ENCODE assay signal across 7 mouse cellular contexts in genomic region chr1:193376478-193377134, GRCm38 (mm10). TPM values are rescaled to one million over a fixed set of nuclear protein-coding genes. Genes with fewer than 3 reads are reported as not detected.
A peak's percentile ranks its signal among the peaks of the same experiment; 100 is the strongest.
DNase-seq lines count a peak whose midpoint lies in the region; ATAC-seq and TF ChIP-seq lines count a peak whose summit lies in the region.

No protein-coding gene starts in this region.

- TF ChIP-seq RAD21 in CH12.LX (IDR thresholded peaks at IDR 0.05; ENCODE audit: low read depth, low read length): peak; percentile 67

- ATAC-seq in forebrain, postnatal 0 days: peak; percentile 80
- ATAC-seq in intestine, embryonic 16.5 days: peak; percentile 38; the same call in 1 of the 2 replicates

- H3ac ChIP-seq in C2C12 (ENCODE audit: control insufficient read depth, insufficient read length, low read depth): no peak overlapping the region

- TF ChIP-seq POLR2A in CH12.LX (IDR thresholded peaks at IDR 0.05; ENCODE audit: low read depth, low read length): no peak

- H3K4me3 ChIP-seq in C2C12 (ENCODE audit: insufficient read depth, poor library complexity, severe bottlenecking): no peak overlapping the region
- no peak overlapping the region for H3K4me3 ChIP-seq in CH12.LX (replicated peaks in 1 of 3; ENCODE audit: low read depth in 2 of 3, low read length in 2 of 3, poor library complexity in 1 of 3)
- H3K4me3 ChIP-seq in forebrain, postnatal 0 days (ENCODE audit: low read depth, low read length): no peak overlapping the region
- no peak overlapping the region for H3K4me3 ChIP-seq in intestine, embryonic 16.5 days (ENCODE audit: low read length)

- H3K4me1 ChIP-seq in CH12.LX (ENCODE audit: control insufficient read depth in 1 of 2, insufficient read depth in 2 of 2): no peaks in the 10 kb centered on the region
- H3K4me1 ChIP-seq in forebrain, postnatal 0 days (ENCODE audit: insufficient read depth): 0 out of 2 replicates have a peak, but pooled peaks cover 5% of the 10 kb centered on the region
- H3K4me1 ChIP-seq in intestine, embryonic 16.5 days (ENCODE audit: control insufficient read depth, insufficient read depth, low read length): peaks cover under 1% of the 10 kb centered on the region; the same call in 1 of the 2 replicates

- TF ChIP-seq EP300 in CH12.LX (IDR thresholded peaks at IDR 0.05; ENCODE audit: low read length): no peak

- H3K36me3 ChIP-seq in C2C12 (ENCODE audit: control insufficient read depth, insufficient read depth) (no peaks in the 10 kb centered on the region), CH12.LX (replicated peaks in 1 of 2; ENCODE audit: control insufficient read depth in 1 of 2, insufficient read depth in 1 of 2, low read length in 1 of 2) (no peaks in the 10 kb centered on the region)
- H3K36me3 ChIP-seq in forebrain, postnatal 0 days (ENCODE audit: insufficient read depth): no peaks in the 10 kb centered on the region
- no peaks in the 10 kb centered on the region for H3K36me3 ChIP-seq in intestine, embryonic 16.5 days (ENCODE audit: control insufficient read depth, insufficient read depth, low read length)

- TF ChIP-seq CTCF in C2C12 (IDR thresholded peaks at IDR 0.05; ENCODE audit: control insufficient read depth, insufficient read depth, insufficient read length) (peak; percentile 74), CH12.LX (conservative IDR thresholded peaks at IDR 0.05 in 1 of 2, IDR thresholded peaks at IDR 0.05 in 1 of 2; ENCODE audit: low read depth in 2 of 2, low read length in 2 of 2) (peak; percentile 78)
- TF ChIP-seq CTCF in forebrain, postnatal 0 days (IDR thresholded peaks at IDR 0.05; ENCODE audit: low read depth): peak; percentile 95

- dilution Hi-C loops in CH12.LX (cut with MboI; ENCODE audit: extremely low pct_ligation_motif_present, extremely low pct_unique_long_range_greater_than_20kb, low sequenced_read_pairs): no loop called here

- in situ Hi-C loops in CH12.LX (cut with MboI; ENCODE audit: low pct_ligation_motif_present, low pct_unique_long_range_greater_than_20kb, low sequenced_read_pairs): loop anchor here (5.0 to 10.0 kb wide), 2 partner anchors 34 to 52 kb away; no protein-coding TSS in a partner anchor

- no peak overlapping the region for H3K9ac ChIP-seq in CH12.LX (ENCODE audit: insufficient read depth, low read depth)
- no peak overlapping the region for H3K9ac ChIP-seq in forebrain, postnatal 0 days
- no peak overlapping the region for H3K9ac ChIP-seq in intestine, embryonic 16.5 days (ENCODE audit: low read depth, low read length)

- peak; percentile 53 for DNase-seq in CH12.LX (ENCODE audit: extremely low read depth)
- peak; percentile 61 to 72 for DNase-seq in cerebellum, adult 18-20 months
- peak; percentile 85 for DNase-seq in forebrain, postnatal 0 days
- peak; percentile 26 for DNase-seq in lung, postnatal 25 days (ENCODE audit: low spot score)
- DNase-seq in retina, postnatal 1 day: peak; percentile 87

- 24% methylated on average over 4 of the region's 4 CpGs for WGBS in forebrain, postnatal 0 days
- WGBS in intestine, embryonic 16.5 days: 24% methylated on average over 4 of the region's 4 CpGs

- no peaks in the 10 kb centered on the region for H3K27me3 ChIP-seq in C2C12 (ENCODE audit: control insufficient read depth, insufficient read depth, insufficient read length)
- H3K27me3 ChIP-seq in CH12.LX (replicated peaks): peaks cover 34% of the 10 kb centered on the region
- no peaks in the 10 kb centered on the region for H3K27me3 ChIP-seq in forebrain, postnatal 0 days (ENCODE audit: insufficient read depth, low read length)
- H3K27me3 ChIP-seq in intestine, embryonic 16.5 days (replicated peaks; ENCODE audit: control insufficient read depth, insufficient read depth, low read length): no peaks in the 10 kb centered on the region

- H3K79me3 ChIP-seq in C2C12 (ENCODE audit: low read depth): no peaks in the 10 kb centered on the region

- peaks cover 19% of the 10 kb centered on the region for H3K9me3 ChIP-seq in CH12.LX (replicated peaks; ENCODE audit: low read length)
- no peaks in the 10 kb centered on the region for H3K9me3 ChIP-seq in forebrain, postnatal 0 days (ENCODE audit: low read length)
- no peaks in the 10 kb centered on the region for H3K9me3 ChIP-seq in intestine, embryonic 16.5 days (ENCODE audit: control insufficient read depth, low read length)

- H3K27ac ChIP-seq in CH12.LX (ENCODE audit: insufficient read depth, low read depth): no peak overlapping the region
- H3K27ac ChIP-seq in forebrain, postnatal 0 days (ENCODE audit: low read depth, low read length): no peak overlapping the region
- no peak overlapping the region for H3K27ac ChIP-seq in intestine, embryonic 16.5 days (ENCODE audit: low read length)

- H3K79me2 ChIP-seq in C2C12 (ENCODE audit: control insufficient read depth, insufficient read depth) (no peaks in the 10 kb centered on the region), CH12.LX (replicated peaks; ENCODE audit: control insufficient read depth, extremely low read depth, insufficient read depth, poor library complexity, severe bottlenecking) (no peaks in the 10 kb centered on the region)

- H3K4me2 ChIP-seq in CH12.LX (ENCODE audit: insufficient read depth, low read depth, poor library complexity, severe bottlenecking): no peak overlapping the region
- H3K4me2 ChIP-seq in forebrain, postnatal 0 days (ENCODE audit: low read depth): no peak overlapping the region
- no peak overlapping the region for H3K4me2 ChIP-seq in intestine, embryonic 16.5 days (ENCODE audit: low read depth, low read length)

TF ChIP-seq in C2C12, 6 proteins besides CTCF, POLR2A, EP300 and RAD21:
- TF ChIP-seq USF1 (IDR thresholded peaks at IDR 0.05; ENCODE audit: low read depth) (no peak), MYOG (IDR thresholded peaks at IDR 0.05; ENCODE audit: control insufficient read depth, extremely low read depth, insufficient read length) (no peak), MAX (IDR thresholded peaks at IDR 0.05) (no peak), CEBPB (IDR thresholded peaks at IDR 0.05; ENCODE audit: low read depth) (no peak), MYOD1 (IDR thresholded peaks at IDR 0.05; ENCODE audit: control insufficient read depth, insufficient read length, low read depth) (no peak), FOSL1 (IDR thresholded peaks at IDR 0.05; ENCODE audit: insufficient read depth, low read length, poor library complexity, severe bottlenecking) (no peak)
TF ChIP-seq in C2C12: peak in this region for 0.

TF ChIP-seq in CH12.LX, 34 proteins besides CTCF, POLR2A, EP300 and RAD21:
- TF ChIP-seq ZMIZ1 (IDR thresholded peaks at IDR 0.05; ENCODE audit: low read depth, low read length) (no peak), NRF1 (IDR thresholded peaks at IDR 0.05; ENCODE audit: low read depth, low read length) (peak; percentile 57; the same call in 1 of the 2 replicates), E2F4 (IDR thresholded peaks at IDR 0.05; ENCODE audit: insufficient replicate concordance, low read depth, low read length) (no peak), MAX (IDR thresholded peaks at IDR 0.05; ENCODE audit: low read length) (no peak), NELFE (IDR thresholded peaks at IDR 0.05; ENCODE audit: low read depth, low read length) (no peak), JUN (IDR thresholded peaks at IDR 0.05; ENCODE audit: insufficient read depth, low read depth, low read length) (no peak), UBTF (IDR thresholded peaks at IDR 0.05; ENCODE audit: low read depth, low read length) (no peak), MAZ (IDR thresholded peaks at IDR 0.05; ENCODE audit: low read depth, low read length) (0 out of 2 replicates have a peak, but pooled peaks have one; percentile 34), CHD1 (IDR thresholded peaks at IDR 0.05; ENCODE audit: low read depth, low read length) (no peak), TBP (conservative IDR thresholded peaks at IDR 0.05; ENCODE audit: low read depth, low read length) (no peak), MEF2A (IDR thresholded peaks at IDR 0.05; ENCODE audit: borderline replicate concordance, low read depth, low read length) (no peak), USF1 (IDR thresholded peaks at IDR 0.05; ENCODE audit: low read depth, low read length) (no peak), SMC3 (IDR thresholded peaks at IDR 0.05; ENCODE audit: low read depth, low read length) (peak; percentile 69), HCFC1 (IDR thresholded peaks at IDR 0.05; ENCODE audit: low read depth, low read length) (no peak), IRF4 (IDR thresholded peaks at IDR 0.05; ENCODE audit: low read depth, low read length) (no peak), MYC (IDR thresholded peaks at IDR 0.05; ENCODE audit: low read depth, low read length) (no peak), CHD2 (IDR thresholded peaks at IDR 0.05; ENCODE audit: low read length) (no peak), GABPA (IDR thresholded peaks at IDR 0.05; ENCODE audit: insufficient replicate concordance, low read depth, low read length) (no peak), ZKSCAN1 (IDR thresholded peaks at IDR 0.05; ENCODE audit: borderline replicate concordance, low read depth, low read length) (no peak), BHLHE40 (IDR thresholded peaks at IDR 0.05; ENCODE audit: low read depth, low read length) (no peak)

RNA-seq across cellular contexts. Expression of gene Camk1g, which starts 6.5 kb away (rescaled TPM):
- polyA plus RNA-seq in C2C12 (2012; fragmentation: generic; extraction: Trizol) (1.2 TPM), CH12.LX (2012; ENCODE audit: insufficient read length, low read depth) (not detected in 2 replicates)
- total RNA-seq in CH12.LX (2012; rRNA removed) (not detected in 2 replicates), CH12.LX (2014; rRNA removed) (not detected in 2 replicates)
- 50.3 and 56.1 TPM in 2 replicates for total RNA-seq in forebrain, postnatal 0 days (2014; rRNA removed)
- 37.4 and 46.0 TPM in 2 replicates for polyA plus RNA-seq in forebrain, postnatal 0 days (2015; fragmentation: Nextera tagmentation; extraction: Ambion mirVana)
- 4.7 and 5.2 TPM in 2 replicates for polyA plus RNA-seq in intestine, embryonic 16.5 days (2015; fragmentation: Nextera tagmentation; extraction: Ambion mirVana)

Comparison
In these comparisons a context has a peak if more than half of its experiments do, and no peak if none do; other contexts are left out.
1. DNase-seq: peak in every context shown above with its lines; median percentile 87 in retina, postnatal 1 day; 85 in forebrain, postnatal 0 days; 66 in cerebellum, adult 18-20 months; 53 in CH12.LX; 26 in lung, postnatal 25 days.